9 mouse cellular contexts compared by ENCODE assay signal in the genomic region with DNA sequence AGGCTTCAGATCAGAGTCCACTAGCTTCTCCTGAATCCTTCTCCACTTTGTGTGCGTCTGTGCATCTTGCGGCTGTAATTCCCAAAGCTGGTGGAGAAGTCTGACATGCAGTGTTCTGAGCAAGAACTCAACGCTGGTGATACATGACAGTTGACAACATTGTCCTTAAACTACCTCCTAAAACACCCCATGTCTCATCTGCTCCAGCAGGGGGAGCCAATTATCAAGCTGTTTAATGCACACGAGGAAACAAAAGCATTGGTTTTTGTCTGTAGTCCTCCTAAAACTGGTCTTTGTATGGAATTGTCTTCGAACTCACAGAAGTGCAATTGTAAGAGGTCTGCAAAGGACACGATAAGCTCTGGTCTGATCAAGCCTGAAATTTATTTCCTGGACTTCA. TPM values are rescaled to one million over a fixed set of nuclear protein-coding genes. Genes with fewer than 3 reads are reported as not detected.
DNase-seq lines count a peak whose midpoint lies in the region; ATAC-seq lines count a peak whose summit lies in the region.
"Had no signal": no experiment of that assay in that cellular context is flagged by ENCODE, and none has a peak within 500 bp of the region (broad histone marks: within the 10 kb centered on the region; RNA-seq: fewer than 3 reads in every experiment).

No protein-coding gene starts in this region.

- 0 out of 2 replicates have a peak, but pooled peaks cover 4% of the 10 kb centered on the region for H3K4me1 ChIP-seq in kidney, embryonic 15.5 days
- H3K4me1 ChIP-seq: midbrain, embryonic 12.5 days had no signal

- H3K9ac ChIP-seq in kidney, embryonic 15.5 days = no peak overlapping the region
- H3K9ac ChIP-seq: midbrain, embryonic 12.5 days had no signal

- H3K36me3 ChIP-seq in kidney, embryonic 15.5 days = no peaks in the 10 kb centered on the region
- H3K36me3 ChIP-seq: midbrain, embryonic 12.5 days had no signal

- ATAC-seq in kidney, embryonic 15.5 days (replicated peaks; ENCODE audit: low FRiP score) = no peak

- 43% methylated on average over 6 of the region's 6 CpGs for WGBS in kidney, embryonic 15.5 days

- peak; percentile 27 for DNase-seq in kidney, adult 11 months
- DNase-seq in MN1 (ENCODE audit: low spot score) = peak; percentile 62
- peak; percentile 74 to 76 for DNase-seq in cerebellum, postnatal 10 days
- DNase-seq in heart, adult 8-10 months (ENCODE audit: low spot score) = peak; percentile 73
- peak; percentile 70 for DNase-seq in layer of hippocampus, adult 11-12 months (ENCODE audit: low spot score)
- DNase-seq in lung, postnatal 36 days = peak; percentile 85
- DNase-seq in spleen, postnatal 4 days (ENCODE audit: low spot score in 2 of 2) = peak; percentile 28 to 66

- no peak overlapping the region for H3K27ac ChIP-seq in kidney, embryonic 15.5 days
- H3K27ac ChIP-seq: midbrain, embryonic 12.5 days had no signal

- no peak overlapping the region for H3K4me2 ChIP-seq in kidney, embryonic 15.5 days
- H3K4me2 ChIP-seq: midbrain, embryonic 12.5 days had no signal

- H3K27me3 ChIP-seq in kidney, embryonic 15.5 days = no peaks in the 10 kb centered on the region
- H3K27me3 ChIP-seq: midbrain, embryonic 12.5 days had no signal

- no peak overlapping the region for H3K4me3 ChIP-seq in kidney, embryonic 15.5 days (replicated peaks)
- H3K4me3 ChIP-seq: midbrain, embryonic 12.5 days had no signal

- no peaks in the 10 kb centered on the region for H3K9me3 ChIP-seq in kidney, embryonic 15.5 days (replicated peaks)
- H3K9me3 ChIP-seq: midbrain, embryonic 12.5 days had no signal

RNA-seq across cellular contexts. Expression of a gene that starts 1.6 kb away (rescaled TPM):
- polyA plus RNA-seq in kidney, embryonic 15.5 days (2015; fragmentation: Nextera tagmentation; extraction: Ambion mirVana) = 0.79 and 1.3 TPM in 2 replicates
- total RNA-seq in heart, adult 8-10 months (2022) = 10 to 100 TPM; 66.2 to 86.5 (median 72.0) TPM
- polyA plus RNA-seq: midbrain, embryonic 12.5 days had no signal

RNA-seq across cellular contexts. Expression of a gene that starts 40.5 kb away (rescaled TPM):
- polyA plus RNA-seq in kidney, embryonic 15.5 days (2015; fragmentation: Nextera tagmentation; extraction: Ambion mirVana) = 69.1 and 76.4 TPM in 2 replicates
- total RNA-seq in heart, adult 8-10 months (2022) = 100 to 1,000 TPM; 135 to 148 (median 144) TPM

RNA-seq across cellular contexts. Expression of a gene that starts 45.5 kb away (rescaled TPM):
- polyA plus RNA-seq in kidney, embryonic 15.5 days (2015; fragmentation: Nextera tagmentation; extraction: Ambion mirVana) = 74.1 and 82.6 TPM in 2 replicates
- total RNA-seq in heart, adult 8-10 months (2022) = 10 to 100 TPM; 50.7 to 59.2 (median 54.2) TPM

Comparison
In these comparisons a context has a peak if more than half of its experiments do, and no peak if none do; other contexts are left out.
1. DNase-seq: peak in every context shown above with its lines; median percentile 85 in lung, postnatal 36 days; 75 in cerebellum, postnatal 10 days; 73 in heart, adult 8-10 months; 70 in layer of hippocampus, adult 11-12 months; 62 in MN1; 47 in spleen, postnatal 4 days; 27 in kidney, adult 11 months.